Mouse (Mus musculus): ENCODE measurements around the gene Pdzrn4.
A peak's percentile ranks its signal among the peaks of the same experiment; 100 is the strongest.

The Pdzrn4 gene

DNA sequence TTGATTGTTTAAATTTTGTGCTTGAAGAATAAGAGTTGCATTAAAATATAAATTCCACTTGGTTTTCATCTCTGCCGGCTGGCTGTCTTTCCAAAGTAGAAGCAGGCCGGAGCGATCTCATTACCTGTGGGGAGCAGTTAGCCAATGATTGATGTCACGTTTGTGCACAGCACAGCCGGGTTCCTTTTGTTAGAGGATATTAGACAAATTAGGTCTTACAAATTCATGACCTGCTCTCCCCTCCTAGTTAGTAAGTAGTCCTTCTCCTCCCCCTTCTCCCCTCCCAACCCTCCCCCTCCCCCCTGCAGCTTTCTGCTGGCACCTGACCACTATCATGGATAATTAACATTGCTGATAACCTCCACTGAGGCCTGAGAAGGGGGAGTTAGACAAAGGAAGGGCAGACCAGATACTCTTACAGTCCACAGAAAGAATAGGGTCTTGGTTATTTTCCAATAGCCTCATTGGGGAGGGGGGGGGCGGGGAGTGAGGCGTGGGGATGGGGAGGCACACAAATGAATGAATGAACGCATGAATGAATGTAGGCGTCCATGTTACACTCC lies 103.7 kb downstream of the Pdzrn4 start:
- DNase-seq: no peak

DNA sequence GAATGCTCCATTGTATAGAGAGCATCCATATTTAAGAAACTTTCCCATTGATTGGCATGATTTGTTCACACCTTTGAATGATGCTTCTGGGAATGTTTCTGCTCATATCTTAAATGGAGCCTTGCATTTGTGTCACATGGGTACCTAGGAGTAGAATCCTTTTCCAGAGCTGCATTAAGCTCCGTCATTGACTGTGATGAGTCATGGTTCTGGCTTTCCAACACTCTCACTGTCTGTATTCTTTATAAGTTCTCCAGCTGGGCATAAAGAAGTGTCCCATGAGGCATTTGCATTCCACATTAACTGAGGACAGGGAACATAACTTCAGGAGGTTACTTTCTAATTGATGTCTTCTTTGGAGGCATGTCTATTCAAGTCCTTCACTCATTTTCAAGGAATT lies 106.1 kb downstream of the Pdzrn4 start:
- no peak for DNase-seq

DNA sequence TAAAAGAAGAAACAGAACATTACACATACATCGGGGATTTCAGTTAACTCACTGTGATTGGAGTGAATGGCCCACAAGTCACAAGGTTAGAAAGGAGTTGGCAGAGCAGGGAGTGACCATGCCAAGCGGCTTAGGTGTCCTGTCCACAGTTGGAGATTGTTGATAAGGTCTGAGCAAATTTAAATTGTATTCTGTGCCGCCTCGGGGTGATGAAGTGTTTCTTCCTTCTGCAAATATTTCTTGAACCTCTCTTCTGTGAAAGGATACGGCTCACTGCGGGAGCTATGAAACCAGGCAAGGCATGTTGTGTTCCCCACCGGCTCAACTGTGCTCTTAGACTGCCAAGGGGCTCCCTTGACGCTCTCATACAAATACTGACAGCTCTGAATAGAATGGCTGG lies 112.7 kb downstream of the Pdzrn4 start:
- no peak for DNase-seq

- DNase-seq: no peak
Observed at GRCm38 (mm10) chr15:92515651-92516050, 119.0 kb downstream of the Pdzrn4 start.

- no peak for DNase-seq
Observed at GRCm38 (mm10) chr15:92520677-92521225, 124.1 kb downstream of the Pdzrn4 start.

GRCm38 (mm10) chr15:92521686-92522085 lies 125.0 kb downstream of the Pdzrn4 start:
- no peak for DNase-seq

GRCm38 (mm10) chr15:92524917-92525316 lies 128.2 kb downstream of the Pdzrn4 start:
- no peak for DNase-seq

DNA sequence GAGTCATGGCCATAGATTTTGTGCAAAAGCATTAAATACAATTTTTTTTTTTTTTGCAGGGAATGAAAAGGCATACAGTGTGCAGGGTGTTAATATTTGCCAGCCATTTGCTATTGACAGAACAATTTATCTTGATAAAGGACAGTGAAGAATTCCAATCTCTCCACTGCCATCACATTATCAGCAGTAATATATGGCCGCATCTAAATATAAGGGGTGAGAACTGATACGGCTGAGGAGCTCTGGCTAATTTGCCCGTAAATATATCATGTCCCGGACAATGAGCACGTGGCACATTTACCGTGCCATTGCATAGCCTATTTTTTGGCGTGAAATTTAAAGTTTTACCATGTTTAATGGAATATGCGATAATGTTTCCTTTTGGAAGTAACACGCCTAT lies 128.7 kb downstream of the Pdzrn4 start:
- no peak for DNase-seq

DNA sequence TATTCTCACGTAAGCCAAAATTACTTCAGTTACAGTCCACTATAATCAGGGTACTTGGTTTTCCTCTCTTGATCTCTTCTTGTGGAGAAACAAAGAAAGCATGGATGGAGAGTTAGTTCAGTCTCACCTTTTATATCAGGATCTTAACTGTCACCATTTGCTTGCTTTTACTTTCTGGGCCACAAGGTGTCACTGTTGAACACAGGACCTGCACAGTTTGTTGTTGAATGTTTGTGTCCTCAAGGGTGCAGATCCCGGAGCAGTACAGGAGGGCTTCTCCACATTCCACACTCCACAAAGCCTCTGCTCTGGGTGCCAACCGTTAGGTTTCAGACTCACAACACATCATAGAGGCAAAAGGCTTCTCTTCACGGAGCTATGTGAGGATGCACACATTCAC lies 130.1 kb downstream of the Pdzrn4 start:
- peak in 1 of 2 experiments; percentile 13 for DNase-seq

- DNase-seq: no peak
Observed at GRCm38 (mm10) chr15:92543252-92543651, 146.6 kb downstream of the Pdzrn4 start.

DNA sequence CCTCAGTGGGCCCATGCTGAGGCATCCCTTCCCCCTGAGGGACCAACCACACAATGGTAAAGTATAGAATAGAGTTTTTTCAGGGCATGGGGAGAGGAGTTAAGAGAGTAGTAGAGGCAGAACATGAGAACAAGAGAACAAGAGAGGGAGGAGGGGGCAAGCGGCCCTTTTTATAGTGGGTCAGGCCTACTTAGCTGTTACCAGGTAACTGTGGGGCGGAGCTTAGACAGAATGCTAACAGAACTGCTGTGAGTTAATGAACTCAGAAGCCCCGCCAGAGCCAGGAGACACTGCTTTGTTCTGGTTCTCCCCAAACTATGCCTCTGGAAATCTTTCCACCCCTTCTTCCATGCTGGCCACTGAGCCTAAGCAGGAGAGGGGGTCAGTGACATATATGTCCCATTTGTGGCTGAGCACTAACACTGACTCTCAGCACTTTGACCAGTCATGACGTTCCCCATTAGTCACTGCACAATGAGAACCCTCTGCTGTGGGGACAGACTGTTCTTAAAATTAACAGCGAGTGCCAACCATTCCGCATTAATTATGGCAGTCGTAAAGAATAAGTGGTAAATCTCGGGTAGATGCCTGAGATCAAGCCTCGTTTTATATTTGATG lies 150.7 kb downstream of the Pdzrn4 start:
- no peak for DNase-seq

- no peak for DNase-seq
Observed at GRCm38 (mm10) chr15:92555012-92555574, 158.4 kb downstream of the Pdzrn4 start.

- no peak for DNase-seq
Observed at GRCm38 (mm10) chr15:92555716-92556115, 159.0 kb downstream of the Pdzrn4 start.

- no peak for DNase-seq
Observed at GRCm38 (mm10) chr15:92558592-92558991, 161.9 kb downstream of the Pdzrn4 start.

- no peak for DNase-seq
Observed at GRCm38 (mm10) chr15:92562149-92562548, 165.5 kb downstream of the Pdzrn4 start.

GRCm38 (mm10) chr15:92563576-92563975 lies 166.9 kb downstream of the Pdzrn4 start:
- no peak for DNase-seq

DNA sequence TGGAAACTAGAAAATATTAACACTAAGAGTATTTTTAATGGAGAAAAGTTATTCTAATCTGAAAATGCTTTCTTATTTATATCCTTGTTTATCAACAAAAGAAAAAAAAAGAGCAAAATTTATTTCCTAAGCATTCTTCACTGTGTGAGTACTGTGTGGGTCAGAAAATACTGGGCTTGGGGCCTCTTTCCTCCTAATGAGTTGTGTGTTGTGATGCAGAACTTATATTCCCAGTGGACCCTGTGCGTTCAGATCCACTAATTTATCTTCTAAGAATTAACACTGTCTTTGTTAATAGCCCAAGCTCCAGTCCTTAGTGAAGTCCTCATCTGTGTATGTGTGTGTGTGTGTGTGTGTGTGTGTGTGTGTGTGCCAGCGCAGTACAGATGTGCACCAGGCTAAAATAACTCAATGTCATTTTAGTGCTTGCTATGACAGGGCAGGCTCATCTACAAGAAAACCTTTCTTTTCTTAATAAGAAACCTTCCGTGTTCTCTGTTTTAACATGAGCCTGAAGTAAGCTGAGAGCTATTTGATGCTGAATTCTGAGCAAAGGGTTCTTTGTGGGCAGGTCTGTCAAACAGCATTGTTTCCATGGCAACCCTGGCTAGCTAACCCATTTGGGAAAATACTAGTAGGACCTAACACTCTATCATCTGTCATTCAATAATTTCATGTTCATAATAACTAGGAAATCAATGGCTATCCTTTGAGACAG lies 174.0 kb downstream of the Pdzrn4 start:
- no peak for DNase-seq

DNA sequence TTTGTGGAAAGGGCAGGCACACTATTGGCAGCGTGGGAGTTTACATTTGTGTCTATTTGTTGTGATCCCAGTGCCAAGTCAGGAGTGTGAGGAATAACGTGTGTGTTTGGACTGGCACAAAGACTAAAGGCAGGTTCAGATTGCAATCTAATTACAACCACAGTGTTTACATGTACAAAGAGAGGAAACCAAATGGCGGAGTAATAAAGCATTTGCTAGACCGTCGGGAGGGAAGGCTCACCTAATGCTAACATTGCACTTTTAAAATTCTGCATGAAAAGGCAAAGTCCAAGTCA lies 174.5 kb downstream of the Pdzrn4 start:
- DNase-seq: no peak

DNA sequence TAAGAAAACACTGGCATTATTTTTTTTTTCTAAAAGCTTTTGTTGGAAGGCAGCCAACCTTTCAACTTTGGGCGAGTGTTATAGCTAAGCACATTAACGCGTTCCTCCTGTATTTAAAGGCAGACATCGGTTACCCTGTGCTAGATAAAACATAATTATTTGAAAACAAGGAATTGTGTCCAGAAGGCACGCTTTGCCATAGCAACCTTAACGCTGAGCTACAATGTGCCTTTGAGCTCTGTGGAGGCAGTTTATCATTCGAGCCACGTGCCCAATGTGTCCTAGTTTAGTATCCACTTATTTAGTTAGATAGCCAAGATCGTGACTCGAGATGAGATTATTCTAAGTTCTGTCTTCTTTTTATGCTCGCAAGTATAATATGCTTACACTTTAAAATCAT lies 180.8 kb downstream of the Pdzrn4 start:
- no peak for DNase-seq

DNA sequence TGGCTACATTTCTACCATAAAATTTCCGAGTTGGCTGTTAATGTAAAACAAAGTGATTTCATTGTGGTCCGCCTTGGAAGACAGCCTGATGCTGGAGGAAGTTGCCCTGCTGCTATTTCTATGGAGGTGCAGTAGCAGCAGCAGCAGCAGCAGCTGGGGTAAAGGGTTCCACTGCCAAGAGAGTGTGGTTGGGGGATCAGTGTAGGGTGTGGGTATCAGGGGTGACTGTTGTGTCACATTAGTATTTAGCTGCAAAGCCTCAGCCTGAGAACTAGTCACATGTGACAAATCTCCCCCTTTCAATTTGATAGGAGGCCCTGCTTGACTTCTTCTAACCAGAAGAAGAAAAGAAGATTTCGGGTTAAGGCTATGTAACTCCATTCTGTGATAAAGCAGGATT lies 183.5 kb downstream of the Pdzrn4 start:
- DNase-seq: no peak

GRCm38 (mm10) chr15:92580742-92581383 lies 184.2 kb downstream of the Pdzrn4 start:
- DNase-seq: no peak

DNA sequence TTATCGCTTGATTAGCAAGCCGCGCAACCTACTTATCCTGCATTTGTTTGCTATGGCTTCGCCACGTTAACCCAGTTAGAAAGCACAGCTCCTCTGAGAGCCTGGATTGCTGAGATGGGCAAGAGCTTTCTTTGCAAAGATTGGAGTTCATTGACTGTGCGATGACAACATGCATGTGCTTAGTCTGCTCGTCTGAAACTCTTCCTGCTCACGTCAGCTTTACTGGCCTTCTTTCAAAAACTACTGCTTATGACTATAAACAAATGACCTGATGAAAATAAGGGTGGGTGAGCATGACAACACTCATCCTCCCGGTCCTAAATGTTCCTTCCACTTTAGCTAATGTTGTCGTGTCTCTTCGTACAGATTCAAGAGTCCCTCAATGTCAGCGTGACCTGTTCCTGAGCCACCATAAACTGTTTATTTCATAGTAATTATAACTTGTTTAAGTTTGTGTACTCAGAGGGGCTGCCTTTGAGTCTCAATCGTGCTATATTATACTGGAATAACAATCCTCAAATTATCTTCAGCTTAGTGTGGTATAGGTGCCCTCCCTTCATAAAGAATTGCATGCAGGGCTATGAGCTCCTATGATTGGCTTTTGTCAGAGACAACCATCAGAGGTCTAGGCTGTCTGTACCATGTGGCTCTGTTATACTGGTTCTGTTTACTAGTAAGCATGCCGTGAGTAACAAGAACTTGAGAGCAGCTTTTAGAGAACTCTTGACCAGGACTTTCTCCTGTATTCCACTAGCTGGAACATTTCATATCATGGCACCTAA lies 187.9 kb downstream of the Pdzrn4 start:
- DNase-seq: no peak

- no peak for DNase-seq
Observed at GRCm38 (mm10) chr15:92587431-92587830, 190.8 kb downstream of the Pdzrn4 start.
